Mouse (Mus musculus) natural killer cell, adult 2 months (primary cell): ENCODE measurements around the gene G430095P16Rik.

Experiments
- DNase-seq, 2 experiments: peaks; one replicate each; pipeline ENCODE4 v3.0.0; 2022; ENCODE audit warnings: low spot score in 2 of 2

Gene G430095P16Rik

GRCm38 (mm10) chr8:84742171-84743053 lies 19.6 kb downstream of the G430095P16Rik start:
- DNase-seq = no peak

DNA sequence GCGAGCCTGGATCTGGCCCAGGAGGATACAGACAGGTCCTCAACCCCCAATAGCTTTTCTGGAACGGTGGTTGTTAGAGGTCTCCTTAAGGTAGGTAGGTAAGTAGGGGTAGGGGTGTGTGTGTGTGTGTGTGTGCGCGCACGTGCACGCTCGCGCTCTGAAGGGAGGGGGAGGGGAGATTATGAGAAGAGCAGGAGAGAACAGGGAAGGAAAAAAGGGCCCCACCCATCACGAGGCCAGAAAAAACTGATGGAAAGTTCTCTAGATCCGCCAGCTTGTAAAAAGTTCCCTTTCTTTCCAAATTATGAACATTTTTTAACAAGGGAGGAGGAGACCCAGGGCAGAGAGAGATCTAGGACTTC lies 20.2 kb downstream of the G430095P16Rik start:
- DNase-seq = no peak

- no peak for DNase-seq
Measured at GRCm38 (mm10) chr8:84743517-84744420, 21.0 kb downstream of the G430095P16Rik start.

DNA sequence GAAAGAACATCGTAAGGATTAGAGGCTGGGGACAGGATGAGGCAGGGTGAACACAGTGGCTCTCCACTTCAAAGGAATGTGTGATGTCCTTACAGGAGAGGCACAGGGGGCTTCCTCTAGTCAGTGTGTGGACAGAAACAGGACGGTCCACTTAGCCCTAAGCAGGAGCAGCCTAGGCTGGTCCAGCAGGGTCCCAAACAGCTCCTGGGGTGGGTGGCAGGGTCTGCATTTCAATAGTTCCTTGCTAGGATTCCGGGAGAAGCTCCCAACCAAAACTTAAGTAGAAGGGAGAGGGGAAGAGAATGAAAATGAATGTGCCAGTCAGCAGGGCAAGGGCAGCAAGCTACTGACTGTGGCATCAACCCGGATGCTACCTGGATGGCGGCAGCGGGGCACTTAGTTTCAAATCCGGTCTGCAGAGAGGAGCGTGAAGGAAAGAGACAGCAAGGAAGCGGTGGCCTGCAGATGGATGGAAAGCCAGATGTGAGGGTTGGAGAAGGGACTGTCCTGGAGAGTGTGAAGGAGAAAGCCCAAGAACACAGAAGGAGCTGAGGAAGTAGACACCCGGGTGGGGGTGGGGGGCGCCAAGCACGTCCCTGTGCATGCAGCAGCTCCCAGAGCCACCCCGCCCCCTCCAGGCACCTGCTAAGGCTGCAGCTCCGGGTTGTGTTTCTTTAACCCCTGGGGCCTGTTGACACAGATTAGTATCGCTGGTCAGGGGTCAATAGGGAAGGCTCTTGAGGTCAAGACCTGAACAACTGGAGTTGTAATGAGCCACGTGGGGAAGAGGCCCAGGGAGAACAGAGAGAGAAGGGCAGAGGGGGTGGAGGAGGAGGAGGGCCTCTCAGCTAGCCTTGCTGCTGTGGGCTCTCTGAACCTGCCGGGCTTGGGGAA lies 22.5 kb downstream of the G430095P16Rik start:
- no peak for DNase-seq

- no peak for DNase-seq
Measured at GRCm38 (mm10) chr8:84749519-84749918, 26.7 kb downstream of the G430095P16Rik start.

DNA sequence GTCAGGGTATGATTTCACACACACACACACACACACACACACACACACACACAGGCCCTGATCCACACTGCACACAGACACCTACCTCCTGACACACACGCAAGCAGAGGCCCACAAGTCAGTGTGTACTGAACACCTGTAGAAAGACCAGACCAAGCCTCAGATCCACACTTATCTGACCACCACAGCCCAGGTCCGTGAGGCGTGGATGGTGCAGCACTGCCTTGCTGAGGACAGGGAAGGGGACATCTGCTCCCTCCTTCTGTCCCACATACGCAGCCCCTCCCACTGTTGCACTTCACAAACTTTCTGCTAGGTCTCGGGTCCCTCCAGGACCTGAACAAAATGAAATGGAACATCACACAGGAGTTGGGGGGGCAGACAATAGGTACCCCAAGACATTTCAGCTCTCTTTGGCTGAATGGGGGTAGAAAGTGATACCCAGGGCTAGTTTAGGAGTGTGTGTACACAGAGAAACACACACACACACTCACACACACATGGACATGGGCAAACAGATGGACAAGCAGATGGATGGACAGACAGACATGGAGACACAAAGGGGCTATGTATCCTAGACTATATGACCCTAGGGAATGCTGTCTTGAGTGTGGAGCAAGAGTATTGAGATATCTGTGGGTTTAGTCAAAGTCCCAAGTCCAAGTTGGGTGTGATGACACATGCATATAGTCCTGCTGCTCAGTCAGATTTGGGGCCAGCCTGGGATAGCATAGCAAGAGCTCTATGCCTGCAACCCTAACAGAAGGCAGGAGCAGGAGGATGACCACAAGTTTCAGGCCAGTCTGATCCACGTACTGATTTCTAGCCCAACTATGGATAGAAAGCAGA lies 30.2 kb downstream of the G430095P16Rik start:
- DNase-seq = no peak

GRCm38 (mm10) chr8:84757501-84757900 lies 34.7 kb downstream of the G430095P16Rik start:
- no peak for DNase-seq

DNA sequence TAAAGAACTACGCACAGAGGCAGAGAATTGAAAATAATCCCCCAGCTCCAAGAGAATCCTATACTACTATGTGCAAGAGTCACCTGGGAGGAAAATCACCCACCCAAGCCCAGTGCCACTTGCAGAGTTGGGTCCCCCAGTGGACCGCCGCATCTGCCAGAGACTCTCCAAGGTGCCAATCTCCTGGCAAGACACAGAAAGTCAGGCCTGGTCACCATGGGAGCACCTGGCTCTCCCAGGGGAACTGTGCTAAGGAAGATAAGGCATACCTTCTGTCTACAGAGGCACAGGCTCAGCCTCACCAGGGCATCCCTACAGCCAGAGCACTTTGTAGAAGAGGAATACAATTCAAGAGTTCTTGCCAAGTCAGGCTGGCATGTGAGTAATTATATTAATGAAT lies 35.5 kb downstream of the G430095P16Rik start:
- DNase-seq = no peak

- DNase-seq = peak; percentile 23 to 24
Measured at GRCm38 (mm10) chr8:84759126-84759525, 36.3 kb downstream of the G430095P16Rik start.

DNA sequence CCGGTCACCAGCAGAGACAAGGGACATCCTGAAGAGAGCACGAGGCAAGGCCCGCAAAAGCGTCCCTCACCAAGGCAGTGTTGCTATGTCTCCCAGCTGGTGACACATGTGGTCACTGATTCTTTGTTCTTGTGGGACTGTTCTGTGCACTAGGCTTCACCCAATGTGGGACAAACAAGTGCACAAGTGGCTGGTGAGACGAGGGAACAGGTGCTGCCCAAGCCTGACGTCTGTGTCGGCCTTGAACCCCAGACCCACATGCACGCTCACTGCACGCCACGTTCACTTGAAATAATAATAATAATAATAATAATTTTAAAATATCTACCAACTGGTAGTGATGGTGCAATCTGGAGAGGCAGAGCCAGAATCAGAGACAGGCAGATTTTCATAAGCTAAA lies 36.9 kb downstream of the G430095P16Rik start:
- no peak for DNase-seq

GRCm38 (mm10) chr8:84760405-84760805 lies 37.6 kb downstream of the G430095P16Rik start:
- DNase-seq = no peak

- DNase-seq = no peak
Measured at GRCm38 (mm10) chr8:84760901-84761300, 38.1 kb downstream of the G430095P16Rik start.

- no peak for DNase-seq
Measured at GRCm38 (mm10) chr8:84764100-84764499, 41.3 kb downstream of the G430095P16Rik start.

- no peak for DNase-seq
Measured at GRCm38 (mm10) chr8:84764870-84765495, 42.2 kb downstream of the G430095P16Rik start.

GRCm38 (mm10) chr8:84765629-84766028 lies 42.8 kb downstream of the G430095P16Rik start:
- no peak for DNase-seq

GRCm38 (mm10) chr8:84766422-84766821 lies 43.6 kb downstream of the G430095P16Rik start:
- no peak for DNase-seq

- DNase-seq = no peak
Measured at GRCm38 (mm10) chr8:84767221-84767620, 44.4 kb downstream of the G430095P16Rik start.

DNA sequence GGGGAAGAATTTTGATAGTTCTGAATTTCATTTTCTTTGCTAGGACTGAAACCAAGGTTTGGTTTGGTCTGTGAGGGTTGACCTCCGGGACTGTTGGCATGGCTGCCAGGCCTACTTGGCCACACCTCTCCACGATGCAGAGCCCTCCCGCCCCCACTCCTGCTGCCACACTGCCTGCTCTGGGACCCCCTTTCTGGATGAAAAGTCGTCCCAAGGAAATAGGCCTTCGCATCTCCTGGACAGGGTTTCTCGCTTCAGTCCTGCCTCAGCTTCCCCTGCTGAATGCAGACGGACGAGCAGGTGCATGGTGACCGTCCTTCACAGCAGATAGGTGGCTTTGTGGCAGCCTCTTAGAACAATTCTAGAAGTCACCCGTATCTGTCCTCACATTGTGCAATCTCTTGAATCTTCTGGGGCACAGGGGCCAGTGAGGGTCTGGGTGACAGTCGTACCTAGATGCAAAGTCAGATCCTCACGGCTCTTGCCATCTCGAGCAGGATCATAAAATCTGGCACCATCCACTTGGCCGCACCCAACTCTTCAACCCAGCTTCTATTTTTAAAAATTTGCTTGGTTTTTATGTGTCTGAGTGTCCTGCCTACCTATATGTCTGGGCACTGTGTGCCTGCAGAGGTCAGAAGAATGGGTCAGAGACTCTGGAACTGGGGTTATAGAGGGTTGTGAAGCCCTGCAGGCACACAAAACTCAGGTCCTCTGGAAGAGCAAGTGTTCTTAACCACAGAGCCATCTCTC lies 45.7 kb downstream of the G430095P16Rik start:
- no peak for DNase-seq

DNA sequence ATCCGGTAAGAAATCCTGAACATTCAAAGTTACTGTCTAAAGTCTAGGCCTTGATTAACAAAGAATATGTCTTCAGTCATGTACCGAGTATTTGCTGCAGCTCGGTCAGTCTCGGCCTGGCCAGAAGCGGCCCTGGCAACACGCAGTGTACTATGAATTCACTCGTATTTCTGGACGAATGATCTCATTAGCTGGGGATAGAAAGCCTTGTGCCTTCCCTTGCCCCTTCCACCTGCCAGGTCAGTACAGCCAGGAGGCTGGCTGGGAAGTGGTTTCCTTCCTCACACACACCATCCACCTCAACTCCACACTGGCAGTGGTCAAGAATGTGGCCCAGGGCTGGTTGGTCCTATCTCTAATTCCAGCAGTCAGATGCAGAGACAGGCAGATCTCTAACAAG lies 46.5 kb downstream of the G430095P16Rik start:
- DNase-seq = no peak
